Mouse (Mus musculus): ENCODE results near the gene Tmem165.
A peak's percentile ranks its signal among the peaks of the same experiment; 100 is the strongest.

Tmem165 gene

DNA sequence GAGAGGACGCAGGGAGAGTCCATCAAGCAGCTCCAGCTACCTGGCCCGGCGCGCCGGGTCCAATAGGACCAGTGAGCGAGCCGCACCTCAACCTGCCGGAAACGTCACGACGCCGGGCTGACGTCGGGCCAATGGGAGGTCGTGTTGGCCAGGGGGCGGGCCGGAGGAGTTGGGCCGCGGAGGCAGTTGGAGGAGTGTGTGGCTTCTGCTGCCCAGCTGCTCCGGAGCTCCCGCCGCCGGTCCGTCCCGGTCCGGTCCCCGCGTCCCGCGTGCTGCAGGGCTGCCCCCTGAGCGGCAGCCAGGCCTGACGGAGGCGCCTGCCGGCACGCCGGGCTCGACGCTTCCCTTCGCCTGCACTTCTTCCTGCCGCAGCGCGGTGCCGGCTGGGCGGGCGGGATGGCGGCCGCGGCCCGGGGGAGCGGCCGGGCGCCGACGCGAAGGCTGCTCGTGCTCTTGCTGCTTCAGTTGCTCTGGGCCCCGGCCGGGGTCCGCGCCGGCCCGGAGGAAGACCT is at the start of gene Tmem165:
TSS of gene Tmem165 (plus strand) at position 131 of the 512 bp plus-strand sequence.
- DNase-seq, result peak; percentile 96

- DNase-seq, result peak; percentile 55
Measured at GRCm38 (mm10) chr5:76135644-76136043, 48.0 kb upstream of the Tmem165 start.

GRCm38 (mm10) chr5:76136271-76136670 is 47.4 kb upstream of the Tmem165 start:
- DNase-seq, result no peak

DNA sequence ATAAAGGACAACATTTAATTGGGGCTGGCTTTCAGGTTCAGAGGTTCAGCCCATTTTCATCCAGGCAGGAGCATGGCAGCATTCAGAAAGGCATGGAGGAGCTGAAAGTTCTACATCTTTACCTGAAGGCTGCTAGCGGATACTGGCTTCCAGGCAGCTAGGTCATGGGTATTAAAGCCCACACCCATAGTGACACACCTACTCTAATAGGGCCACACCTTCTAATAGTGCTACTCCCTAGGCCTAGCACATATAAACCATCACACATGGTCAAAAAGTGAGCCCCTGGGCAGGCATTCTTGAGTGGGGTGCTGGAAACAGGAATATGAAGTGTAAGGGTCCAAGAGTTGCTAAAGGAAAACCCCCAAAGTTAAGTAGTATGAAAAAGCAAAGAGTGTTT is 46.1 kb upstream of the Tmem165 start:
- DNase-seq, result no peak

- DNase-seq, result no peak
Measured at GRCm38 (mm10) chr5:76138071-76138470, 45.6 kb upstream of the Tmem165 start.

GRCm38 (mm10) chr5:76138512-76138911 is 45.2 kb upstream of the Tmem165 start:
- no peak for DNase-seq

DNA sequence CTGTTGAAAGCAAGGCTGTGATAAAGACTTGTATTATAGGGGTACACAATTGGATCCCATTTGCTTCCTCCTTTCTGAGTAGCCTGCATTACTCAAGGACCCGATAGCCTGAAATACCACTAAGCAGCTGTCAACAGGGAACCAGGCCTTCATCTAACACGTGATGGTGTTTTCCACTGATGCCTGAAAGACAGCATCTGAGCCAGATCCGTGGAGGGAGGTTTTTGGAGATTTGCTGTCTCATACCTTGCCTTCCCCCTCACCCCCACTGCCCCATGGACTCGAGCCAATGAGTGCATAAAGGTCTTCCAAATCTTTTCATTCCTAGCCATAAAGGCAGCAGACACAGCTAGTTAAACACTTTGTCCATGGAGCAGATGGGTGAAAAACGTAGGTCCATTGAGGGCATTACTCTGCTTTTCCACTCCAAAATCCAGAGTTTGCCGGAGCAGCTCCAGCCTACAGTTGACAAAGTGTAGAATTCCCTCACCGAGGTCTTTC is 44.5 kb upstream of the Tmem165 start:
- no peak for DNase-seq

DNA sequence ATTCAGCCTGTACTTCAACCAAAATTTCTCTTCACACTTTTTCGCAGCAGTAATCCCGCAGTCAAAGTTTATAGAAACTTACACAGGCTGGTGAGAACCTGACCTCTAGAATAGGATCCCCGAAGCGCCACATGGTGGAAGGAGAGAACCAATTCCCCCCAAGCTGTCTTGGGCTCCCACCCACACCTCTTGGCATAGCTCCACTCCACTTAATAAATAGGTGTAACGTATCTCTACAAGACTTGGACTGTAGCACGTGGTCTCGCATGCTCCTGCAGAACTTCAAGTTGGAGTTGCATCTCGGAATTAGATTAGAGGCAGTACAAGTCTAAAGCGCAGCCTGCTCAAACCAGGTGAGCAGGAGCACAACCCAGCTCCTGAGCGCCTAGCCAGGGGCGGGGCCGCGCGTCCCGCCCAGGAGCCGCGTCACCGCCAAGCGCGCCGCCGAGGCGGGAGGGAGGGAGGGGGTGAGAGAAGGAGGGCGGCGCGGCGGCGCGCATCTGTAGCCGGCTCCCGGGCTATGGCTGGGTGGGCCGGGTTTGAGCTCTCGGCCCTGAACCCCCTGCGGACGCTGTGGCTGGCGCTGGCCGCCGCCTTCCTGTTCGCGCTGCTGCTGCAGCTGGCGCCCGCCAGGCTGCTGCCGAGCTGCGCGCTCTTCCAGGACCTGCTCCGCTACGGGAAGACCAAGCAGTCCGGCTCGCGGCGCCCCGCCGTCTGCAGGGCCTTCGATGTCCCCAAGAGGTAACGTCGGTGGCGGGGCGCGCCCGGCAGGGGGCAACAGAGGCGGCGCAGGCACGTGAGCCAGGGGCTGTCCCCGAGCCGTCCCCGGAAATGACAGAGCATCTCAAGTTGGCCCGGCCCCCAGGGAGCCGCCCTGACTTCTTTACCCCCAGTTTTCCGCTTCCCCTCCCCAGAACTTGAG is 43.6 kb upstream of the Tmem165 start, which contains the start of gene Srd5a3:
TSS of gene Srd5a3 (plus strand) at position 464 of the 922 bp plus-strand sequence.
- DNase-seq, result peak; percentile 97

GRCm38 (mm10) chr5:76140730-76141066 is 43.0 kb upstream of the Tmem165 start:
- DNase-seq, result no peak

- DNase-seq, result no peak
Measured at GRCm38 (mm10) chr5:76143356-76143755, 40.3 kb upstream of the Tmem165 start.

DNA sequence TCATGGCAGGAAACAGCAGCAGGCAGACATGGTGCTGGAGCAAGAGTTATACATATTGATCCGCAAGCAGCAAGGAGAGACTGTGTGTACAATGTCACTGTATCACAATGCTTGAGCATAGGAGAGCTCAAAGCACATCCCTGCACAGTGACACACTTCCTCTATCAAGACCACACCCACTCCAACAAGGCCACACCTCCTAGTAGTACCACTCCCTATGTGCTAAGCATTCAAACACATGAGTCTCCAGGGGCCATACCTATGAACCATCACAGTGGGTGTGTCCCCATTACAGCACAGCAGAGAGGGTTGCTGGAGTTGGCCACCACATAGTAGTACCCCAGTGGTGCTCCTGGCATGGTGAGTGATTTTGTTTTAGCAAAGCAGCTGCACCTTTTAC is 37.3 kb upstream of the Tmem165 start:
- DNase-seq, result no peak

DNA sequence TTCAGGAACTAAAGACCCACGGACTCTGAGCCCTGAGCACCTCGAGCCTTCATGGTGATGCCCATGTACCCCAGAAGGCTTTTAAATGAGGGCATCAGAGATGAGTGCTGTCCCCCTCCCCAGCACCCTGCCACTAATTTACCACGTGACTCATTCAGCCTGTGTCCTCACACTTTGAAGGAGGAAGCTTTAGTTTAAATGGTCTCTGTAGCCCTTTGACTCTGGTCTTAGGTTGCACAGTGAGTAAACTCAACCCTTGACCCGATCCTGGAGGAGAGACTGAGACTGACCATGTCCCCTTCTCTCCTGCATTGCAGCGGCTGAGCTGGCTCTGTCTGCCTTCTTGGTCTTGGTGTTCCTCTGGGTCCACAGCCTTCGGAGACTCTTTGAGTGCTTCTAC is 34.2 kb upstream of the Tmem165 start:
- DNase-seq, result no peak

DNA sequence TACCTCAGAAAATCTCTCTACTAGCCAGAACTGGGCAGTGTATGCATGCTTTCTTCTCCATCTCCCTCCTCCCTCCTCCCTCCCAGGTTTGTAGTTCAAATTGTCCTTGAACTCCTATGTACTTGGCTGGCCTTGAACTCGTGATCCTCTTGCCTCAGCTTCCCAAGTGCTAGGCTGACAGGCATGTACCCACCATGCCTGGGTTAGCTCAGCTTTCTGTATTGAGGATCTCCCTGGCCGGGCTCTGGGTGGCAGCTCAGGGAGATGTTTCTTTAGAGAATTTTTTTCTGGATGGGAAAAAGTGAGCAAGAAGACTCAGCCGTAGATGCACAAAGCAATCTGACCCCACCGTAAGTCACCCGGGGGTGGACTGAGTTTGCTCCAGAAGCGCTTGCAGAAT is 30.7 kb upstream of the Tmem165 start:
- no peak for DNase-seq

DNA sequence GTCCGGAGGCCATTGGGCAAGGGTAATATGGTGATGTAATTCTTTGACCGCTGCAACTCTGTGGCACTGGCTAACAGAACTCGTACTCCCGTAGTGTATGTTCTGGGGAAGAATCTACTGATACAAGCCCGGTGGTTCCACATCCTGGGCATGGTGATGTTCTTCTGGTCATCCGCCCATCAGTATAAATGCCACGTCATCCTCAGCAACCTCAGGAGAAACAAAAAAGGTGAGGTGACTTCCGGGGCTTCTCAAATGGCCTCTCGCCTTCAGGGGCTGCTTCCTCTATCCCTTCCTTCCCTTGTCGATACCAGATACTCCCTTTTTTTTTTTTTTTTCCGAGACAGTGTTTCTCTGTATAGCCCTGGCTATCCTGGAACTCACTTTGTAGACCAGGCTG is 30.2 kb upstream of the Tmem165 start:
- no peak for DNase-seq

DNA sequence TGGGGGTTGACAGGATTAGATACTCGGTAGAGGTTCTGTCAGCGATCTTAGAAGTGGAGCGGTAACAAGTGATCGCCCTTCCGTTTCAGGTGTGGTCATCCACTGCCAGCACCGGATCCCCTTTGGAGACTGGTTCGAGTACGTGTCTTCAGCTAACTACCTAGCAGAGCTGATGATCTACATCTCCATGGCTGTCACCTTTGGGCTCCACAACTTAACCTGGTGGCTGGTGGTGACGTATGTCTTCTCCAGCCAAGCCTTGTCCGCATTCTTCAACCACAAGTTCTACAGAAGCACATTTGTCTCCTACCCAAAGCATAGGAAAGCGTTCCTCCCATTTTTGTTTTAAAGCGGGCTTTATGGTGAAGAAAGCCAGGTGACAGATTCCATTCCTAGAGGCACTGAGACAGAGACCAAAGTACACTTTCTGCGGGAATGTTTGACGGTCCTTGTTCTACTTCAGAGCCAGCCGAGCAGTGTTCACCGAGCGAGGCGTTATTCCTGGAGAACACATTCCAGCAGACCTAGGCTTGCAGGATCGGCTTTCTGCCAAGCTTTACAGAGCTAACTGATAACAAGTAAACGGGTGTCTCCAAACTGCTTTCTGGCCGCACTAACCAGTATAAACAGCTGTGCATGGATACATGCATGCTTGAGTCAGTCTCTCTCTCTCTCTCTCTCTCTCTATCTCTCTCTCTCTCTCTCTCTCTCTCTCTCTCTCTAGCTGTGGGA is 29.1 kb upstream of the Tmem165 start:
- DNase-seq, result peak; percentile 37

- DNase-seq, result no peak
Measured at GRCm38 (mm10) chr5:76159555-76159954, 24.1 kb upstream of the Tmem165 start.

DNA sequence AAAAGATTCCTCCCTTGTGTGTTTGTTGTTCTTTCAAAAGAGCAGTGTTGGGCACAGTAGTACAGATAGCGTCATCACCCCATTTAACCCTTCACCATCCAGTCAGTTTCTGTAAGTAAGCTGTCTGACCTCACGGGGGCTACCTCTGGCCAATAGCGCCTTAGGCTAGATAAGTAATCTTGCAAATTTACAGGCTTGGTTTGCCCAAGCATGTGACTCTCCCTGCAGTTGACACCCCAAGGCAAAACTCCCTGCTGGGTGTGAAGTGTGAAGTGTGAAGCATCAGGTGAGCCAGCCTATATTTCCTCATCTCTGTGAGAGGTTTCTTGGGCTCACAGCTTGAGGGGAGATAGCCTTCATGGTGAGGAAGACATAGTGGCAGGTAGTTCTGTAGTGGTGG is 23.6 kb upstream of the Tmem165 start:
- no peak for DNase-seq

GRCm38 (mm10) chr5:76161491-76161890 is 22.2 kb upstream of the Tmem165 start:
- no peak for DNase-seq

DNA sequence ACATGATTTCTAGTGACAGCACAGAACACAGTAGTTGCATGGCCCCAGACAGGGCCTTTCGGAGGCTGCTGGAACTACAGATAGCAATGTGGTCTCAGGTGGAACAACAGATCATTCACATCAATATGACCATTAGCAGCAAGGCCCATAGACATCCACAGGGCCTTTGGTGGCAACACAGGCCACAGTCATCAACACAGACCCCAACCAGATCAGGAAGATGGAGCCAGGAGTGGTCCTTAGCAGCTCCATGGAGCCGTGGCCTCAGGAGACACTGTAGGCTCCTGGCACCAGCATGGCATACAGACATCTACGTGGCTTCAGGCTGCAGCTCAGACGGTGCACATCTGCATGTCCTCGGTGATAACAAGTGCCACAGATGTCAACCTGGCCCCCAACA is 20.8 kb upstream of the Tmem165 start:
- no peak for DNase-seq

- DNase-seq, result no peak
Measured at GRCm38 (mm10) chr5:76163828-76164390, 19.8 kb upstream of the Tmem165 start.

DNA sequence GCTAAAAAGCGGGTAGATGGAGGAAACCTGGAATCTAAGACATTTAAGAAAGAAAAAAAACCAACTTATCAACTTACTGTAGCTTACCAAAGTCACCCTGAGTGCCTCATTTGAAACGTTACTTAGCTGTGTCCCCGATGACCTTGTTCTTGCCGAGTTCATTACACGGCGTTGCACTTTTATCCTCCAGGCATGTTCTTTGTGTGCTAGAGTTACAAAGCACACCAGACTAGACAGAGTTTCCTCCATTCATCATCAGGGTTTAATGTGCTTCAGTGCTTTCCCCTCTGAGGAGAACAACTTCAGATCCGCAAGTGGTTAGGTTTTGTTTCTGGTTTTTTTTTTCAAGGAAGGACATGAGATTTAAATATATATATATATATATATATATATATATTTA is 18.9 kb upstream of the Tmem165 start:
- no peak for DNase-seq

DNA sequence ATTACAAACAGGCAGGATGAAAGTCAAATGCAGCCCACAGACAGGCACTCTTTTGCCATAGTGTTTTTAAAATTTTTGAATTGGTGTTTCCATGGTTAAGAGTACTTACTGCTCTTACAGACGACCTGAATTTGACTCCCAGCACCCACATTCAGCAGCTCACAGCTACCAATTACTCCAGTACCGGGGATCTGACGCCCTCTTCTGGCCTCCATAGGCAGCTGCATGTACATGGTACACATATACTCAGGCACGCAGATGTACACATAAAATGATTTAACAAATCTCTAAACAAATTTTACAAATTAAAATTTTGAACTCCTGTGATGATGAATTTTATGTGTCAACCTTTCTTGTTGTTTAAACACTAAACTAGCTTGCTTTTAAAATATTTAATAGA is 13.2 kb upstream of the Tmem165 start:
- no peak for DNase-seq

DNA sequence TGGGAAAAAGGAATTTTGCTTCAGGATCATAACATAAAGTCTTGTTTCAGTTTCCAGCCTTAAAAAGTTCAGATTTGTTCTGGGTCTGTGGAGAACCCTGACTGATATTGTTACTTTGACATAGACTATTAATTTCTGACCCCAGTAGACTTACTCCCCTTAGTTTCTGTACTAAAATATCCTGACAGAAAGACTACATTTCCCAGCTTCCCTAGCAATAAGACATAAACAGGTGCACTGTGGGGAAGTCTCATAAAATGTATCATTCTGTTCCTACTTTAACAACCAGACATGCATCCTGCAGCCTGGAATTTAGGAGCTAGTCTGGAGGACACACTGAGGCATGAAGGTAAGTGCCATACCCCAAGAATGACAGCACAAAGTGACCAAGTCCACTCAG is 12.6 kb upstream of the Tmem165 start:
- DNase-seq, result no peak

All from kidney, postnatal 14 days (tissue).